Mouse (Mus musculus): ENCODE data around the gene Etd. TPM values are rescaled to one million over a fixed set of nuclear protein-coding genes. Genes with fewer than 3 reads are reported as not detected.
"Not testable (repeated sequence)": the region's sequence is repeated elsewhere in the genome, so short reads cannot be mapped to it uniquely, and the experiment has no call there.

Etd gene
- polyA plus RNA-seq (2015; fragmentation: Nextera tagmentation; extraction: Ambion mirVana) = not detected in 2 replicates

GRCm38 (mm10) chrX:53434618-53435017 lies at the start of gene Etd:
TSS of gene Etd (plus strand) at chrX:53434918.
- Histone ChIP-seq H3K27me3 (replicated peaks) (no peaks in the 10 kb centered on the region), H3K9me3 (no peaks in the 10 kb centered on the region), H3K9ac (no peak within 1 kb of the TSS), H3K36me3 (no peaks in the 10 kb centered on the region), H3K27ac (no peak within 1 kb of the TSS), H3K4me3 (replicated peaks) (no peak within 1 kb of the TSS), H3K4me1 (replicated peaks) (no peaks in the 10 kb centered on the region), H3K4me2 (replicated peaks) (no peak within 1 kb of the TSS)
- WGBS = 84% methylated on average over 3 of the region's 3 CpGs
- ATAC-seq = no peak

DNA sequence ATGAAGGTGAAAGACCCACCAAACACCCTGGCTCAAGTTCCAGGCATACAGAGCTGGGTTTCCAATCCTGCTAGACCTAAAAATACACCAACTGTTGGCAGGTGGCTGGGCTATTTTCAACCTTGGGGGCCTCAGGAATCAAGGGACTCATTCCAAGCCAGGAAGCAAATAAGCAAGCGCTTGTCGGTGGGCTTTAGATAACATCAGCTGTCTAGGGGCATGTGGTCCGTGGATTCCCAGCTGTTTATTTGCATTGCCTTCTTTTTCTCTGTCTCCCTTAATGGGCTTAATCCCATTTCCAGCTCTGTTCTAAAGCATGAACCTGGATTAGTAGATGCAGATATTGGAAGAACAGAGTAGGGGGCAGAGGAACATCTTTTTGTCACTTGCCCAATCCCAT lies 48.4 kb upstream of the Etd start:
- no peaks in the 10 kb centered on the region for H3K36me3 ChIP-seq
- no peak overlapping the region for H3K4me3 ChIP-seq (replicated peaks)
- H3K9ac ChIP-seq = no peak overlapping the region
- H3K9me3 ChIP-seq = no peaks in the 10 kb centered on the region
- H3K27me3 ChIP-seq (replicated peaks) = no peaks in the 10 kb centered on the region
- WGBS = 63% methylated on average over 3 of the region's 3 CpGs
- H3K4me2 ChIP-seq (replicated peaks) = no peak overlapping the region
- H3K4me1 ChIP-seq (replicated peaks) = no peaks in the 10 kb centered on the region
- no peak overlapping the region for H3K27ac ChIP-seq
- ATAC-seq = no peak

- Histone ChIP-seq H3K27me3 (replicated peaks) (no peaks in the 10 kb centered on the region), H3K4me1 (replicated peaks) (no peaks in the 10 kb centered on the region), H3K9ac (no peak overlapping the region), H3K27ac (no peak overlapping the region), H3K4me2 (replicated peaks) (no peak overlapping the region), H3K4me3 (replicated peaks) (no peak overlapping the region), H3K9me3 (no peaks in the 10 kb centered on the region), H3K36me3 (no peaks in the 10 kb centered on the region)
- no peak for ATAC-seq
- WGBS = 72% methylated on average over 1 of the region's 1 CpGs
Observed at GRCm38 (mm10) chrX:53432888-53433287, 1.8 kb upstream of the Etd start.

DNA sequence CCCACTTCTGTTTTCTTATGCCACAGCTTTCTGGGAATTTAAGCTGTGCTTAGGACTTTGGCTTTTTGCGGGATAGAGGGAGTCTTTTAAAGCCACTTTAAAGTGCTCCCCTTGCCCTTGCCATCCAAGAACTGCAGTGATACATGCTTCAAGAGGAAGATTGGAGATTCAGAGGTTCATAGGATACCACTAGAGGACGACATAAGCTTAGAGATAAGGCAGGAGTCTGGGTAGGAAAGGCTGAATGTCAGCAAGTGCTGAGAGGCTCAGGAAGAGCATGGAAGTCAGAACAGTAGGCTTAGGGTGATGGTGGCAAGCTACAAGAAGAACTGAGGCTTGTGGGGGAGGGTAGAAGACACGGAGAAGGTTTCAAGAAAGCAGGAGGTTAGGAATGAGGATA lies 24.9 kb downstream of the Etd start:
- no peak overlapping the region for H3K4me3 ChIP-seq (replicated peaks)
- no peaks in the 10 kb centered on the region for H3K9me3 ChIP-seq
- no peak overlapping the region for H3K9ac ChIP-seq
- no peaks in the 10 kb centered on the region for H3K27me3 ChIP-seq (replicated peaks)
- H3K4me2 ChIP-seq (replicated peaks) = no peak overlapping the region
- H3K27ac ChIP-seq = no peak overlapping the region
- H3K36me3 ChIP-seq = no peaks in the 10 kb centered on the region
- H3K4me1 ChIP-seq (replicated peaks) = no peaks in the 10 kb centered on the region
- 35% methylated on average over 3 of the region's 3 CpGs for WGBS
- ATAC-seq = no peak

DNA sequence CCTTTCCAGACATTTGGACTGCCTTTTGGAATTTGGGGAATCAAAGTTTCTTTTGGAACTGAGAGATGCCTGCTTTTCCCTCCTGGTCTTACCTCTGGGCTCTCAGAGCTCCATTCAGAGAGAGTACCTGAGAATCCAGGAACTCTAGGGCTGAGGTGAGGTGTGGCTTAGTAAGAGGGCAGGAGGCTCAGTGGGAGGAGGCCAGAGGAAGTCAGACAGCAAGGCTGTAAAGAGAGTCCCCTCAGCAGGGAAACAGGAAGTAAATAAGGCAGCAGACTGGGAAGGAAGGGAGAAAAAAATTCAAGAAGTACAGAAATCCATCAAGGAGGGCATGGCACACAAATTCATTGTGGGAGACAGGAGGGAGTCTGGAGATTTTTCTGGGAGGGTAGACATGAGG lies 29.5 kb downstream of the Etd start:
- not testable (repeated sequence) for H3K4me2 ChIP-seq (replicated peaks); H3K36me3 ChIP-seq; H3K4me3 ChIP-seq (replicated peaks); H3K27me3 ChIP-seq (replicated peaks); H3K4me1 ChIP-seq (replicated peaks); H3K27ac ChIP-seq; H3K9me3 ChIP-seq; ATAC-seq; H3K9ac ChIP-seq

Other genes starting within 250 kb of the Etd start
- gene Plac1, start 194.8 kb upstream of the Etd start, polyA plus RNA-seq (2015; fragmentation: Nextera tagmentation; extraction: Ambion mirVana) = 4.0 and 4.6 TPM in 2 replicates
- gene Fam122b, start 165.1 kb upstream of the Etd start, polyA plus RNA-seq (2015; fragmentation: Nextera tagmentation; extraction: Ambion mirVana) = 7.8 and 9.3 TPM in 2 replicates
- not detected in 2 replicates for gene Fam122c, start 161.5 kb upstream of the Etd start, polyA plus RNA-seq (2015; fragmentation: Nextera tagmentation; extraction: Ambion mirVana)
- gene Mospd1, start 64.4 kb upstream of the Etd start, polyA plus RNA-seq (2015; fragmentation: Nextera tagmentation; extraction: Ambion mirVana) = 40.3 and 43.3 TPM in 2 replicates
- 26.1 and 28.0 TPM in 2 replicates for gene Rtl8c, start 173.1 kb downstream of the Etd start, polyA plus RNA-seq (2015; fragmentation: Nextera tagmentation; extraction: Ambion mirVana)
- not detected in 2 replicates for gene Gm14597, start 174.1 kb downstream of the Etd start, polyA plus RNA-seq (2015; fragmentation: Nextera tagmentation; extraction: Ambion mirVana)
- gene Rtl8a, start 208.8 kb downstream of the Etd start, polyA plus RNA-seq (2015; fragmentation: Nextera tagmentation; extraction: Ambion mirVana) = 48.5 and 52.1 TPM in 2 replicates
- gene Rtl8b, start 235.5 kb downstream of the Etd start, polyA plus RNA-seq (2015; fragmentation: Nextera tagmentation; extraction: Ambion mirVana) = 46.8 and 47.3 TPM in 2 replicates

All from intestine, embryonic 15.5 days (tissue).